Mouse (Mus musculus): ENCODE measurements around the gene Fgfrl1.

DNA sequence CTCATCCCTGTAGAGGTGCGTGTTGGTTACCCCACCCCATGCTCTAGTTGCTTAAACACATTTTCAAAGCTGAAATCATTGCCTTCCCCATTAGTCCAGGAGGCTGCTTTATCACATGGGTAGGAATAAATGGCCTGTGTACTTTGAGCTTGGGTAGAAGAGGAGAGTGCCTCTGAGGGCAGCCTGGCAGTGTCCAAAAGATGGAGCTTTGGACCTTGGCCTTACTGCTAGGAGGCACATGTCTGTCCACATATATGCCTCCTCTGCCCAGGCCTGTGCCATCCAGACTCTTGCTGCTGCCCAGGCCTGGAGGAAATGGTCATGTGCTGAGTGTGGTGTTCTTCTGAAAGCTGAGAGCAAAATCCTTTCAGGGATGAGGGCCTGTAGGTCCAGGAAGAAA is 16.2 kb downstream of the Fgfrl1 start:
- no peak for TF ChIP-seq CTCF (conservative IDR thresholded peaks at IDR 0.05; ENCODE audit: insufficient read depth, insufficient read length, low read depth, low read length)
- TF ChIP-seq POLR2A (IDR thresholded peaks at IDR 0.05; ENCODE audit: low read depth, low read length), result no peak
